Mouse (Mus musculus) liver, embryonic 12.5 days (tissue): ENCODE results near the gene Wdr37. TPM values are rescaled to one million over a fixed set of nuclear protein-coding genes. Genes with fewer than 3 reads are reported as not detected.
"Not testable (repeated sequence)": the region's sequence is repeated elsewhere in the genome, so short reads cannot be mapped to it uniquely, and the experiment has no call there.

ENCODE experiments used
- ATAC-seq: fragments of 200-750 bp; cut with Nextera tagmentation; 2 replicates; pipeline ENCODE4 v1.8.0; 2017; ENCODE audit warnings: moderate number of reproducible peaks, mild to moderate bottlenecking, moderate library complexity
- H3K27ac ChIP-seq: fragments of 300-500 bp; sonication (generic); 2 replicates; pipeline ENCODE4 v1.5.1; 2016; ENCODE audit warnings: mild to moderate bottlenecking
- H3K27me3 ChIP-seq: fragments of 300-500 bp; sonication (generic); replicated peaks from 2 replicates; pipeline ENCODE4 v1.6.1; 2016; ENCODE audit warnings: mild to moderate bottlenecking, moderate library complexity
- H3K36me3 ChIP-seq: fragments of 300-500 bp; sonication (generic); 2 replicates; pipeline ENCODE4 v1.6.1; 2016; ENCODE audit warnings: mild to moderate bottlenecking, moderate library complexity
- H3K4me1 ChIP-seq: fragments of 300-500 bp; sonication (generic); 2 replicates; pipeline ENCODE4 v1.6.1; 2016
- H3K4me2 ChIP-seq: fragments of 300-500 bp; sonication (generic); 2 replicates; pipeline ENCODE4 v1.6.1; 2016; ENCODE audit warnings: mild to moderate bottlenecking, moderate library complexity
- H3K4me3 ChIP-seq: fragments of 300-500 bp; sonication (generic); 2 replicates; pipeline ENCODE4 v1.5.1; 2016; ENCODE audit warnings: mild to moderate bottlenecking, moderate library complexity
- H3K9ac ChIP-seq: fragments of 300-500 bp; sonication (generic); 2 replicates; pipeline ENCODE4 v1.6.1; 2016; ENCODE audit warnings: mild to moderate bottlenecking, moderate library complexity
- H3K9me3 ChIP-seq: fragments of 300-500 bp; sonication (generic); replicated peaks from 2 replicates; pipeline ENCODE4 v1.6.1; 2016; ENCODE audit warnings: mild to moderate bottlenecking, moderate library complexity
- WGBS: fragments of 180-500 bp; shearing (Covaris S2); methylation state at CpG from one replicate; pipeline ENCODE4 v1.1.7; 2016; ENCODE audit not compliant: insufficient replicate concordance; 5-methylcytosine and 5-hydroxymethylcytosine counted together
- polyA plus RNA-seq: library from polyadenylated mRNA; unstranded; fragments of >200 nt; fragmentation: Nextera tagmentation; extraction: Ambion mirVana; gene quantifications from 2 replicates; pipeline ENCODE4 v1.2.1, GENCODE M21; 2016

Wdr37 gene
- 11.8 and 12.0 TPM in 2 replicates for polyA plus RNA-seq

DNA sequence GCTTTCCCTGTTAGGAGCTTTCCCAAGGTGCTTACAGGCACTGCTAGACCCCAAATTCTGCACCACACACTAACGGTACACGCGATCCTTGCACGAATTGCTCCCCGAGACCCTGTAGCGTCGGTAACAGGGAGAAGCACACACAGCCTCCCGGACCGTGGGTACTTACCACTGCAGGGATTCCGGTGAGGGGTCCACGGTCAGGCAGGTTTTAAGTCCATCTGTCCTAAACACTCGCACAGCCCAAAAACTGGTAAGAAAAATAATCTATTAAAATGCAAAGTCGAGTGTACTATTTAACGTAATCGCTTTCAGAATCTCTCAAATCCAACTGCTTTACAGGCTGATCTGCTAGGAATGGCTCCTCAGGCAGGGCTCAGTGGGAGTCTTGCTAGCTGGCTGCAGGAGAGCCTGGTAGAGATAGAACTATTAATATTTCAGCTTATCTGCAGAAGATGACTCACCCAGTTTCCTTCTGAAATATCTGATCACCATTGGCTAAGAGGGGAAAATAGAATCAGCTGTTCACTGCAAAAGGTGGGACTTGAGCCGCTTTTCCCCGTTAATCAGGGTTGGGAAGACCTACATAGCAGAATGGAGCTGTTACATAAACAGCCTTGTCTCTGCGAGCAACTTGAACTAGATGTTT lies at the start of gene Wdr37:
TSS of gene Wdr37 (minus strand) at position 596 of the 649 bp plus-strand sequence.
- Histone ChIP-seq H3K9ac (peak within 1 kb of the TSS; percentile 90), H3K4me1 (peaks cover 17% of the 10 kb centered on the region), H3K4me3 (peak within 1 kb of the TSS; percentile 94), H3K27ac (peak within 1 kb of the TSS; percentile 97), H3K27me3 (no peaks in the 10 kb centered on the region), H3K36me3 (peaks cover 12% of the 10 kb centered on the region), H3K9me3 (no peaks in the 10 kb centered on the region), H3K4me2 (peak within 1 kb of the TSS; percentile 88)
- under 1% methylated on average over 18 of the region's 18 CpGs for WGBS
- peak; percentile 86 for ATAC-seq

- not testable (repeated sequence) for H3K27me3 ChIP-seq, H3K27ac ChIP-seq, ATAC-seq, H3K4me2 ChIP-seq, H3K9me3 ChIP-seq, H3K9ac ChIP-seq, H3K4me1 ChIP-seq, H3K4me3 ChIP-seq, H3K36me3 ChIP-seq
- 85% methylated on average over 8 of the region's 8 CpGs for WGBS
These were observed 42.2 kb upstream of the Wdr37 start for GRCm38 (mm10) chr13:8913890-8914289.

- H3K4me3 ChIP-seq, H3K27ac ChIP-seq, H3K36me3 ChIP-seq, ATAC-seq, H3K4me2 ChIP-seq, H3K27me3 ChIP-seq, H3K9ac ChIP-seq, H3K4me1 ChIP-seq, H3K9me3 ChIP-seq: not testable (repeated sequence)
- 73% methylated on average over 2 of the region's 2 CpGs for WGBS
These were observed 34.3 kb upstream of the Wdr37 start for GRCm38 (mm10) chr13:8905986-8906385.

DNA sequence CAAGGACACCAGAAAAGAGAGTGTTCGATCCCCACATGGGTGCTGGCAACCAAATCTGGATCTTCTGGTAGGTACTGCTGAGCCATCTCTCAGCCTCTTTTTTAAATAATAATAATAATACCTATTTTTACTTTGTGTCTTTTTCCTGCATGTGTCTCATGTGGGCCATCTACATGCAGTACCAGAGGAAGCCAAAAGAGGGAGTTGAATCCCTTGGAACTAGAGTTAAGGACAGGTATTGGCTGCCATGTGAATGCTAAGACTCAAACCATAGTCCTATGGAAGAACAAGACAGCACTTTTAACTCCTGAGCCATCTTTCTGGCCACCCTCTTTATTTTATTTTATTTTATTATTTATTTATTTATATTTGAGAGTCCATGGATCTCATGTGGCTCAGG lies 16.9 kb upstream of the Wdr37 start:
- 93% methylated on average over 1 of the region's 1 CpGs for WGBS

DNA sequence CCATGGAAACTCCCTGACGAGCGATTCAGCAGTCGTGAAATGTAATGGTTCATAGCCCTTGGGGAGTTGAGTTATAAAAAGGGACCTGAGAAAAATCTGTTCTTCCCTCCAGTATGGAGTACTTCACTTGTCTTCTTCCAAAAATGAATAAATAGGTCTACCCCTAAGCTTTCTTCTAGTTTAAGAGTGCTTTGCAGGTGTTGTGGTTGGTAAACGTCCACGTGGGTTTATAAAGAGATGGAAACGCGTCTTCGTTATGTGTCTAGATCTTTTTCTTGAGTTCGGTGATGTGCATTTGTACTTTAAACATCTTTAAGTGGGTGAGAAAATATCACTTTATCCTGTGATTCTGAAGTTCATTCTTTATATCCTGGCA lies 14.5 kb upstream of the Wdr37 start:
- H3K9ac ChIP-seq: peak overlapping the region; percentile 79
- peak overlapping the region; percentile 81 for H3K4me2 ChIP-seq
- H3K27me3 ChIP-seq: no peaks in the 10 kb centered on the region
- H3K36me3 ChIP-seq: peaks cover 25% of the 10 kb centered on the region
- ATAC-seq: no peak
- peak overlapping the region; percentile 77 for H3K4me3 ChIP-seq
- no peaks in the 10 kb centered on the region for H3K9me3 ChIP-seq
- H3K4me1 ChIP-seq: peaks cover 18% of the 10 kb centered on the region
- H3K27ac ChIP-seq: peak overlapping the region; percentile 76
- WGBS: 4% methylated on average over 9 of the region's 9 CpGs

More for the DNA sequence above, 16.9 kb upstream of the Wdr37 start:
- H3K4me3 ChIP-seq: no peak overlapping the region
- H3K4me1 ChIP-seq: peaks cover 18% of the 10 kb centered on the region
- no peaks in the 10 kb centered on the region for H3K27me3 ChIP-seq
- H3K27ac ChIP-seq: no peak overlapping the region
- peaks cover 35% of the 10 kb centered on the region for H3K36me3 ChIP-seq
- no peaks in the 10 kb centered on the region for H3K9me3 ChIP-seq
- H3K9ac ChIP-seq: no peak overlapping the region
- H3K4me2 ChIP-seq: no peak overlapping the region
- ATAC-seq: no peak

DNA sequence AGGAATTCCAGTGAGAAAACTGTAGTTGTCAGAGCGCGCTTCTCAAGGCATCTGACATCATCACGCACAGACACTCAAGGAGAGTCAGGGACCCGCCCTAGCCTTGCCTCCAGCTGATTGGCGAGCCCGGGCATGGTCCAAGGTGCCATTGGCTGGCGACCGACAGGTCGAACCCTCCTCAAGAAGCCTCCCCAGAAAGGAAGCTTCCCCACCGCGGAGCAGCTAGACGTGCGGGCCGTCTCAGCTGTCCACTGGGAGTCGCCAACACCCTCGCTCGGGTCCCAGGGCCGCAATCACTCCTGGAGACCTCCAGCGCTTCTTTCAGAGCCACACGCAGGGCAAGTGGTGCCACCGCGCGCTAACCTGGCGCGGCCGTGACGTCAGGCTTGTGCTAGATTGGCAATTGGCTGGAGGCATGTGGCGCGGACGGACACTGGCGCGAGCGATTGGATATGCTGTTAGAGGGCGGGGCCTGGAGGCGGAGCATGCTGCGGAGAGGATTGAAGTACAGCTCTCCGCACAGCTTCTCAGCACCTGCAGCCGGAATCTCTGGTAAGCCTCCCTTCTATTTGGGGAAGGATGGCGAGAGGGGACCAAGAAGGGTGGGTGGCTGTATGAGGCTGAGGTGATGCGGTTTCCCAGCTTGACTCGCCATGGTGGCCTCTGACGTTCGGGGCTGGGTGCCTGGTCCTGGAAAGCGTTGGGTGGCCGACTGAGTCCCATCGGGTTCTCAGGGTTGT lies 13.9 kb upstream of the Wdr37 start, which contains the start of gene Idi1:
TSS of gene Idi1 (plus strand) at position 57 of the 740 bp plus-strand sequence.
- Histone ChIP-seq H3K4me3 (peak within 1 kb of the TSS; percentile 77), H3K27me3 (no peaks in the 10 kb centered on the region), H3K9ac (peak within 1 kb of the TSS; percentile 79), H3K4me2 (peak within 1 kb of the TSS; percentile 81), H3K9me3 (no peaks in the 10 kb centered on the region), H3K4me1 (peaks cover 18% of the 10 kb centered on the region), H3K27ac (peak within 1 kb of the TSS; percentile 88), H3K36me3 (peaks cover 25% of the 10 kb centered on the region)
- ATAC-seq: peak; percentile 99
- under 1% methylated on average over 46 of the region's 46 CpGs for WGBS

DNA sequence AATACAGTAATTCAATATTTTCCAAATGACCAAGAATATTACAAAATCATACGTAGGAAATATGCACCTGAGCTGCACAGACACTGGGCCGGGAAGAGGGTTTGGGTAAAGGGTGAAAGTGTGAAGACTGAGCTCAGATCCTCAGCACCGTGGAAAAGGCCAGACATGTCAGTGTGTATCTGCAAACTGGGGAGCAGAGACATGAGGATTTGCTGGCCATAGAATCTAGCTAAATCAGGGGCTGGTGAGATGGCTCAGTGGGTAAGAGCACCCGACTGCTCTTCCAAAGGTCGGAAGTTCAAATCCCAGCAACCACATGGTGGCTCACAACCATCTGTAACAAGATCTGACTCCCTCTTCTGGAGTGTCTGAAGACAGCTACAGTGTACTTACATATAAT lies 12.2 kb upstream of the Wdr37 start:
- H3K9me3 ChIP-seq, H3K27ac ChIP-seq, ATAC-seq, H3K4me3 ChIP-seq, H3K27me3 ChIP-seq, H3K9ac ChIP-seq, H3K4me2 ChIP-seq: not testable (repeated sequence)
- 80% methylated on average over 5 of the region's 5 CpGs for WGBS
- Histone ChIP-seq H3K36me3 (peaks cover 12% of the 10 kb centered on the region), H3K4me1 (peaks cover 18% of the 10 kb centered on the region)

- no peak overlapping the region for H3K9ac ChIP-seq
- no peaks in the 10 kb centered on the region for H3K27me3 ChIP-seq
- peaks cover 7% of the 10 kb centered on the region for H3K4me1 ChIP-seq
- no peak overlapping the region for H3K27ac ChIP-seq
- no peak overlapping the region for H3K4me3 ChIP-seq
- H3K9me3 ChIP-seq: no peaks in the 10 kb centered on the region
- H3K36me3 ChIP-seq: no peaks in the 10 kb centered on the region
- no peak overlapping the region for H3K4me2 ChIP-seq
- WGBS: 61% methylated on average over 3 of the region's 3 CpGs
- ATAC-seq: no peak
These were observed 9.9 kb upstream of the Wdr37 start for GRCm38 (mm10) chr13:8881611-8882010.

GRCm38 (mm10) chr13:8873776-8874175 lies 2.1 kb upstream of the Wdr37 start:
- H3K9ac ChIP-seq: no peak overlapping the region
- H3K27ac ChIP-seq: no peak overlapping the region
- no peaks in the 10 kb centered on the region for H3K9me3 ChIP-seq
- H3K4me2 ChIP-seq: no peak overlapping the region
- 87% methylated on average over 1 of the region's 1 CpGs for WGBS
- no peak for ATAC-seq
- peaks cover 17% of the 10 kb centered on the region for H3K4me1 ChIP-seq
- no peak overlapping the region for H3K4me3 ChIP-seq
- no peaks in the 10 kb centered on the region for H3K36me3 ChIP-seq
- no peaks in the 10 kb centered on the region for H3K27me3 ChIP-seq

DNA sequence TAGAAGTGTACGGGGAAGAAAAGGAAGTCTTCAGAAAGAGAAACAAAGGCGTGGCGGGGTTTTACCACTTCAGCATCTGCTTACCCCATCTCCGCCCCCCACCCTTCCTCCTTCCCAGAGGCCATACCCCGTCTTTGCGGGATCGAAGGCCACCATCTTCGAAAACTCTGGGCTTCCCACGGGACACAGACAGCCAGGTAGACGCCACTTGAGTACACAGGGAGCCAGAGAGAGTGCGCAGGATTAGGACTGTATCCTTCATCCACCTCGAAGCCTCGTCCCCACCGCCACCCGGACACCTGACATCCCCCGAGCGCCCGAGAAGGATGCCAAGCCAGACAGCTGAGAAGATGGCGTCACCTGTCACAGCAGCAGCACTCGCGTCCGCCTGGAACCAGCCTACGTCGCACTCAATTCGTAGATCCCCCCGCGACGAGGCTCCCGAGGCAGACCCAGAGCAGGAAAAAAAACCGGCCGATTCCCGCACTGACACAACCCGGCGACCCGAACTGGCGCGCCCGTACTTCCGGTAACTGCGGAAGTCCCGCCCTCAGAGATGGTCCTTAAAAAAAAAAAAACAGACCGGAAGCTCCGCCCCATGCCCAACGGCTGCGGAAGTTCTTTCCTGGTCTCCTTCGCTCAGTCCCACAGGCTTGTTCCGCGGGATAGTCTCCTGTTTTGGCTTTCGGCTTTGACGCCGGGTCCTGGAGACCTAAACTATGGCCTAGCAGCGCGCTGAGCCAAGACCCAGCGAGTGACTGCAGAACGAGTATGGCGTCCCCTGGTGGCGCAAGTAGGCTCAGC lies 997 bp downstream of the Wdr37 start:
- Histone ChIP-seq H3K27me3 (no peaks in the 10 kb centered on the region), H3K36me3 (peaks cover 18% of the 10 kb centered on the region), H3K4me3 (peak overlapping the region; percentile 94), H3K4me2 (peak overlapping the region; percentile 88), H3K9ac (peak overlapping the region; percentile 90), H3K4me1 (peaks cover 17% of the 10 kb centered on the region), H3K27ac (peak overlapping the region; percentile 97), H3K9me3 (no peaks in the 10 kb centered on the region)
- peak; percentile 85 for ATAC-seq
- WGBS: under 1% methylated on average over 57 of the region's 57 CpGs

DNA sequence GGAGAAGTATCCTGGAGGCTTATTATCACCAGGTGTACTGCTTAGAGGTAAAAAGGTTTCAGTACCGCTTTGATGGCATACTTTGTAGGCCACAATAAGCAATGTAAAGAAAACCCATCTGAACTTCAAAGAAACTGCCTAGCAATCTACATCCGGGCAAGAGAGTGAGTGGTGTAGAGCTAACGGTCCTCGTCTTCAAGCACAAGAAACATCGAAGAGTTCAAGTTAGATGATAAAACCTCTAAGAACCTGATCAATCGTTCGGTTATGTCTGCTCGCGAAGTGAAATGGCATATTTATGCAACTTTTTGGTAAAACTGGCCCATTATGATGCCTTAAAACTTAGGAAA lies 1.6 kb downstream of the Wdr37 start:
- H3K9ac ChIP-seq: peak overlapping the region; percentile 90
- 4% methylated on average over 9 of the region's 9 CpGs for WGBS
- H3K4me2 ChIP-seq: peak overlapping the region; percentile 88
- H3K27me3 ChIP-seq: no peaks in the 10 kb centered on the region
- peak overlapping the region; percentile 94 for H3K4me3 ChIP-seq
- peaks cover 17% of the 10 kb centered on the region for H3K4me1 ChIP-seq
- no peak for ATAC-seq
- peak overlapping the region; percentile 97 for H3K27ac ChIP-seq
- H3K9me3 ChIP-seq: no peaks in the 10 kb centered on the region
- H3K36me3 ChIP-seq: peaks cover 22% of the 10 kb centered on the region
